Mouse (Mus musculus) urinary bladder, adult 2 months (tissue): ENCODE data around the gene Usp54. TPM values are rescaled to one million over a fixed set of nuclear protein-coding genes. Genes with fewer than 3 reads are reported as not detected.

Experiments used
- DNase-seq: peaks from one replicate; pipeline ENCODE4 v3.0.0; 2022; ENCODE audit warnings: low spot score
- polyA plus RNA-seq: library from polyadenylated mRNA; depleted of rRNA; stranded (reverse); fragments of >200 nt; gene quantifications from 2 replicates; pipeline ENCODE4 v1.2.3, GENCODE M21; 2012; rRNA removed

Gene Usp54
- polyA plus RNA-seq, 1 experiment, result 16.0 TPM

- DNase-seq, result no peak
These were observed 140.9 kb downstream of the Usp54 start for GRCm38 (mm10) chr14:20499982-20500381.

Other genes starting within 250 kb of the Usp54 start
- 41.1 and 46.9 TPM in 2 replicates for gene Mrps16, start 247.4 kb downstream of the Usp54 start, polyA plus RNA-seq
- 0.21 and 0.40 TPM in 2 replicates for gene Cfap70, start 188.8 kb downstream of the Usp54 start, polyA plus RNA-seq
- 136 and 140 TPM in 2 replicates for gene Anxa7, start 160.9 kb downstream of the Usp54 start, polyA plus RNA-seq
- gene Mss51, start 144.2 kb downstream of the Usp54 start, polyA plus RNA-seq, result 0.87 and 1.3 TPM in 2 replicates
- gene Ppp3cb, start 94.5 kb downstream of the Usp54 start, polyA plus RNA-seq, result 53.9 and 62.1 TPM in 2 replicates
- 0.08 and 0.12 TPM in 2 replicates for gene Myoz1, start 15.5 kb upstream of the Usp54 start, polyA plus RNA-seq
- 0.10 and 0.25 TPM in 2 replicates for gene Synpo2l, start 27.3 kb upstream of the Usp54 start, polyA plus RNA-seq
- 87.1 and 90.1 TPM in 2 replicates for gene Sec24c, start 33.2 kb upstream of the Usp54 start, polyA plus RNA-seq
- 17.1 and 17.2 TPM in 2 replicates for gene Fut11, start 53.9 kb upstream of the Usp54 start, polyA plus RNA-seq
- 90.7 and 97.2 TPM in 2 replicates for gene Chchd1, start 61.9 kb upstream of the Usp54 start, polyA plus RNA-seq
- 120 and 121 TPM in 2 replicates for gene Zswim8, start 66.5 kb upstream of the Usp54 start, polyA plus RNA-seq
- 33.1 and 36.6 TPM in 2 replicates for gene Ndst2, start 93.5 kb upstream of the Usp54 start, polyA plus RNA-seq
- gene Camk2g, start 153.0 kb upstream of the Usp54 start, polyA plus RNA-seq, result 134 and 139 TPM in 2 replicates
- gene Plau, start 195.6 kb upstream of the Usp54 start, polyA plus RNA-seq, result 73.2 and 80.6 TPM in 2 replicates